Mouse (Mus musculus) MEL (cell line): ENCODE measurements around the gene Pcnx3.

Source experiments
- CTCF ChIP-seq, 3 experiments: IDR thresholded peaks in 2 of 3; conservative IDR thresholded peaks in 1 of 3; 2 replicates each; pipeline ENCODE4 v1.5.1; 2011 to 2012; ENCODE audit warnings: low read length in 3 of 3, low read depth in 2 of 3, mild to moderate bottlenecking in 2 of 3, improper control_type of control experiment in 1 of 3, inconsistent platforms in 1 of 3, mixed read lengths in 1 of 3, moderate library complexity in 1 of 3; ENCODE audit not compliant: control insufficient read depth in 1 of 3, insufficient read depth in 1 of 3, poor library complexity in 1 of 3, severe bottlenecking in 1 of 3
- E2F4 ChIP-seq: IDR thresholded peaks from 2 replicates; pipeline ENCODE4 v1.6.1; 2011; ENCODE audit warnings: low read depth, low read length, improper control_type of control experiment, borderline replicate concordance
- POLR2A ChIP-seq, 2 experiments: IDR thresholded peaks; 2 replicates each; pipeline ENCODE4 v1.6.1; 2011 to 2012; ENCODE audit warnings: low read length in 2 of 2, mild to moderate bottlenecking in 2 of 2, control low read depth in 1 of 2, improper control_type of control experiment in 1 of 2, low read depth in 1 of 2, moderate library complexity in 1 of 2; ENCODE audit not compliant: control insufficient read depth in 1 of 2, insufficient read depth in 1 of 2, poor library complexity in 1 of 2
- POLR2AphosphoS5 ChIP-seq: IDR thresholded peaks from 2 replicates; pipeline ENCODE4 v1.6.1; 2012; ENCODE audit warnings: low read depth, borderline replicate concordance, mild to moderate bottlenecking, inconsistent platforms, low read length, moderate library complexity, mixed read lengths
- UBTF ChIP-seq: IDR thresholded peaks from 2 replicates; pipeline ENCODE4 v1.6.1; 2012; ENCODE audit warnings: low read depth, mild to moderate bottlenecking, inconsistent platforms, low read length, improper control_type of control experiment, moderate library complexity, borderline replicate concordance; ENCODE audit not compliant: insufficient read depth
- ZC3H11A ChIP-seq: IDR thresholded peaks from 2 replicates; pipeline ENCODE4 v1.6.1; 2012; ENCODE audit warnings: low read depth, mild to moderate bottlenecking, inconsistent platforms, low read length, improper control_type of control experiment
- ZNF384 ChIP-seq: IDR thresholded peaks from 2 replicates; pipeline ENCODE4 v1.6.1; 2012; ENCODE audit warnings: low read depth, mild to moderate bottlenecking, inconsistent platforms, low read length, improper control_type of control experiment

DNA sequence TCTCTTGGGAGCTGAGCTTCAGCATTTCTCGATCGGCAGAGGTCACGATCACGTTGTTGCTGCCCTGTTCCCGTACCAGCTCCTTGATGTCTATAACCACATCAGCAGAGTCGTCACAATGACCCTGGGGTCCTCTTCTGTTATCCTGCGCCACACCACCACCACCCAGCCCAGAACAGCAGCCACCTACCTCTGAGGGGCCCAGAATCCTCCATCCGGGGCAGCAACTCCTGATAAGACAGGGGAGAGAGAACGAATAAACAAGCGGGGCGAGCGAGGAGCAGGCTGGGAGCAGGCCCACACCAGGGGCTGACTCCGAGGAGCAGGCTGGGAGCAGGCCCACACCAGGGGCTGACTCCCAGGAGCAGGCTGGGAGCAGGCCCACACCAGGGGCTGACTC is 2.3 kb downstream of the Pcnx3 start:
- TF ChIP-seq CTCF (IDR thresholded peaks at IDR 0.05 in 2 of 3, conservative IDR thresholded peaks at IDR 0.05 in 1 of 3; ENCODE audit: control insufficient read depth in 1 of 3, insufficient read depth in 1 of 3, low read depth in 2 of 3, low read length in 3 of 3, poor library complexity in 1 of 3, severe bottlenecking in 1 of 3), result no peak
- TF ChIP-seq E2F4, result no peak
- no peak for TF ChIP-seq POLR2A (IDR thresholded peaks at IDR 0.05; ENCODE audit: control insufficient read depth in 1 of 2, insufficient read depth in 1 of 2, low read depth in 1 of 2, low read length in 2 of 2, poor library complexity in 1 of 2)
- no peak for TF ChIP-seq ZC3H11A
- TF ChIP-seq POLR2AphosphoS5, result no peak
- TF ChIP-seq UBTF, result no peak
- TF ChIP-seq ZNF384, result no peak
